Mouse (Mus musculus): ENCODE measurements around the gene Adamtsl1.

GRCm38 (mm10) chr4:85767666-85768065, 253.7 kb downstream of the Adamtsl1 start:
- TF ChIP-seq CTCF (IDR thresholded peaks at IDR 0.05; ENCODE audit: control insufficient read depth, insufficient read depth, low read length) (no peak), POLR2A (IDR thresholded peaks at IDR 0.05; ENCODE audit: borderline replicate concordance, control insufficient read depth, low read depth, low read length) (no peak)

Measured in bone marrow, adult 2 months (tissue).